Mouse (Mus musculus) G1E (cell line): Measurements from ENCODE around the gene Abcg1. TPM values are rescaled to one million over a fixed set of nuclear protein-coding genes. Genes with fewer than 3 reads are reported as not detected.

Experiments used
- ATAC-seq: 2 replicates; pipeline ENCODE4 v1.8.0; 2016; ENCODE audit warnings: mild to moderate bottlenecking; ENCODE audit not compliant: insufficient number of reproducible peaks, poor library complexity, low FRiP score, severe bottlenecking; ENCODE audit errors: extremely low read depth
- DNase-seq: peaks from one replicate; pipeline ENCODE4 v3.0.0; 2012; ENCODE audit warnings: low spot score
- H3K27me3 ChIP-seq: 2 replicates; pipeline ENCODE4 v1.6.1; 2012; ENCODE audit warnings: mild to moderate bottlenecking, low read length, inconsistent platforms; ENCODE audit not compliant: insufficient read depth
- H3K36me3 ChIP-seq: replicated peaks from 2 replicates; pipeline ENCODE3; 2012; ENCODE audit warnings: mild to moderate bottlenecking, inconsistent platforms
- H3K4me1 ChIP-seq: 2 replicates; pipeline ENCODE4 v1.6.1; 2012; ENCODE audit warnings: low read depth, low read length, inconsistent platforms, mixed read lengths; ENCODE audit not compliant: insufficient read depth
- H3K4me3 ChIP-seq: 2 replicates; pipeline ENCODE4 v1.5.1; 2012; ENCODE audit warnings: low read depth, mild to moderate bottlenecking, inconsistent platforms, low read length, moderate library complexity, mixed read lengths
- H3K9me3 ChIP-seq: replicated peaks from 2 replicates; pipeline ENCODE4 v1.6.1; 2012; ENCODE audit warnings: inconsistent platforms
- CTCF ChIP-seq: IDR thresholded peaks from 2 replicates; pipeline ENCODE4 v1.5.1; 2012; ENCODE audit warnings: low read depth, low read length, inconsistent platforms, mixed read lengths
- GATA1 ChIP-seq: IDR thresholded peaks from 2 replicates; pipeline ENCODE4 v1.6.1; 2012; ENCODE audit warnings: borderline replicate concordance, low read length, inconsistent platforms, mixed read lengths
- GATA2 ChIP-seq: IDR thresholded peaks from 2 replicates; pipeline ENCODE4 v1.6.1; 2012; ENCODE audit warnings: low read depth, low read length, inconsistent platforms, borderline replicate concordance
- POLR2AphosphoS5 ChIP-seq: IDR thresholded peaks from 2 replicates; pipeline ENCODE4 v1.6.1; 2012; ENCODE audit warnings: low read depth, low read length, inconsistent platforms; ENCODE audit not compliant: insufficient replicate concordance
- TAL1 ChIP-seq: conservative IDR thresholded peaks from 2 replicates; pipeline ENCODE4 v1.6.1; 2012; ENCODE audit warnings: low read depth, low read length, inconsistent platforms, mixed read lengths
- polyA plus RNA-seq: library from polyadenylated mRNA; stranded (reverse); fragments of >175 nt; gene quantifications from 2 replicates; pipeline ENCODE4 v1.2.3, GENCODE M21; 2012
- total RNA-seq, 2 experiments: library from RNA; stranded (forward) in 1 of 2; stranded (reverse) in 1 of 2; fragments of 200-1000 nt in 1 of 2; fragments of >200 nt in 1 of 2; fragmentation: Nextera tagmentation in 1 of 2; gene quantifications; 2 replicates each; pipeline ENCODE4 v1.2.3; 2014 to 2017

Abcg1 gene
- total and polyA plus RNA-seq, 3 experiments: 0.05 TPM; not detected in 2

DNA sequence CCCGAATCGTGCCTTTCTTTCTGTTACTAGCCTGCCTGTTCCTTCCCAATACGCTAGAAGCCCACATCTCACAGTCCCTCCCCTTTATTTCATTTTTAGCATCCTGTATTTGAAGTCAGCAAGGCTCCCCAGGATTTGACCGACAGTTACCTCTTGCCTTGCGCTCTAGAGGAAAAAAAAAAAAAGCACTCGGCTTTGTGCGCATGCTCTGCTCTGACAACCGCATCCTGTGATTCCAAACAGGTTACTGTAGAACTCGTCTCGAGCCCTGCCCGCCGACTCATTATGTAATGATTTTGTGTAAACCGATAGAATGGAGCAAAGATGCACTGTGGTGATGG, 1.2 kb downstream of the Abcg1 start:
- no peaks in the 10 kb centered on the region for H3K4me1 ChIP-seq
- no peak overlapping the region for H3K4me3 ChIP-seq
- peaks cover 78% of the 10 kb centered on the region for H3K9me3 ChIP-seq
- TF ChIP-seq GATA2 (no peak), CTCF (no peak), POLR2AphosphoS5 (no peak), GATA1 (no peak), TAL1 (no peak)
- no peaks in the 10 kb centered on the region for H3K36me3 ChIP-seq
- DNase-seq (no peak), ATAC-seq (no peak)
- H3K27me3 ChIP-seq: no peaks in the 10 kb centered on the region

DNA sequence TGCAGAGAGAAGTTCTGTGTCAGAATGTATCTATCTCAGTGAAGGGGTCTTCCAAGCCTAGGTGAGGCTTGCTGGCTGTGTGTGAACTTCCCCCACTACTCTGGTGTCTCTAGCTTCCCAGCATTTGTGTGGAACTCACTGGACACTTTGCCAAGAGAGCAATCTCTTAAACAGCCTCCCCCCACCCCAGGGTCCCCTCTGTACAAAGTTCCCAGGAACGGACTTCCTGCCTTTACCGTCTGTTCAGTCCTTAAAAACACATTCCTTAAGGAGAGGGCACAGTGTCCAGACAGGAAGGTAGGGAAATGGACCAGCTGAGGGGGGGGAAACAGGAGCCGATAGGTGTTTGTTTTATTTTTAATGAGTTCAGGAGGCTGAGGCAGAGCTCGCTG, 2.7 kb downstream of the Abcg1 start:
- no peak overlapping the region for H3K4me3 ChIP-seq
- no peak for ATAC-seq
- no peaks in the 10 kb centered on the region for H3K4me1 ChIP-seq
- H3K27me3 ChIP-seq: no peaks in the 10 kb centered on the region
- DNase-seq: no peak
- H3K36me3 ChIP-seq: no peaks in the 10 kb centered on the region
- TF ChIP-seq GATA2 (no peak), TAL1 (no peak), CTCF (no peak), GATA1 (no peak), POLR2AphosphoS5 (no peak)
- peaks cover 78% of the 10 kb centered on the region for H3K9me3 ChIP-seq

DNA sequence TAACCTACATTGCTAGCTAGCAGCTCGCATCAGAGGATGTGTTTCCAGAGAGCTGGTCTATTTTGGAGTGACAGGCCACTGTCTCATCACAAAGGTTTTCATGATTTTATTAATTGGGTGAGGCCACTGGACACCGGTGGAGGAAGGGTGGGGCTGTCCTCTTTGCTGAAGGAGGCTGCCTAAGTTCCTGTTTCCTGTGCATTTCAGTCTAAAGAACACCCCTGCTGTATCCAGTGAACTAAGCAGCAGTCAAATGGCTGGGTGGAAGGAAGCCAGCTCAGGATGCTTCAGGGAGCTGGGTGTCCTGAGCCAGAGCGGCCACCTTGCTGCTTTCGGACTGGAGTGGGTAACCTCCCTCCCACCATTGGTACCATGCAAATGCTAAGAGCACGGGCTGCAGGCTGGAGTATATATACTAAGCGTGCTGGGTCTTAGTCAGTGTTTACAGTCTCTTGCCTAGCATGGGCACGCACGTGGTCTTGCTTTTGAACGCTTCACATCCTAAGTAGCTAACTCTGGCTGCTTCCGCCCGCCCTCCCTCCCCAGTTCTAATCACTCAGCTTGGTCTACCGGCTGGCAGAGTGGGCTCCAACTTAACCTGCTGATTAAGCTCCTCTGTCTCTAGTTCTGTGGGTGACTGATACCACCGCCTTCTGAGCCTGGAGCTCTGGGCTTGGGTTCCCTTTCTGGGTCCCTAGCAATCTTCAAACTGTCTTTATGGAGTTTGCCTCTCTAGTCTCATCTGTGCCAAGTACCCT, 3.3 kb downstream of the Abcg1 start:
- no peaks in the 10 kb centered on the region for H3K27me3 ChIP-seq
- ATAC-seq (no peak), DNase-seq (no peak)
- no peaks in the 10 kb centered on the region for H3K36me3 ChIP-seq
- H3K9me3 ChIP-seq: peaks cover 78% of the 10 kb centered on the region
- H3K4me3 ChIP-seq: no peak overlapping the region
- TF ChIP-seq POLR2AphosphoS5: no peak
- no peak for TF ChIP-seq TAL1
- TF ChIP-seq GATA2: no peak
- no peak for TF ChIP-seq CTCF
- no peak for TF ChIP-seq GATA1
- H3K4me1 ChIP-seq: no peaks in the 10 kb centered on the region

DNA sequence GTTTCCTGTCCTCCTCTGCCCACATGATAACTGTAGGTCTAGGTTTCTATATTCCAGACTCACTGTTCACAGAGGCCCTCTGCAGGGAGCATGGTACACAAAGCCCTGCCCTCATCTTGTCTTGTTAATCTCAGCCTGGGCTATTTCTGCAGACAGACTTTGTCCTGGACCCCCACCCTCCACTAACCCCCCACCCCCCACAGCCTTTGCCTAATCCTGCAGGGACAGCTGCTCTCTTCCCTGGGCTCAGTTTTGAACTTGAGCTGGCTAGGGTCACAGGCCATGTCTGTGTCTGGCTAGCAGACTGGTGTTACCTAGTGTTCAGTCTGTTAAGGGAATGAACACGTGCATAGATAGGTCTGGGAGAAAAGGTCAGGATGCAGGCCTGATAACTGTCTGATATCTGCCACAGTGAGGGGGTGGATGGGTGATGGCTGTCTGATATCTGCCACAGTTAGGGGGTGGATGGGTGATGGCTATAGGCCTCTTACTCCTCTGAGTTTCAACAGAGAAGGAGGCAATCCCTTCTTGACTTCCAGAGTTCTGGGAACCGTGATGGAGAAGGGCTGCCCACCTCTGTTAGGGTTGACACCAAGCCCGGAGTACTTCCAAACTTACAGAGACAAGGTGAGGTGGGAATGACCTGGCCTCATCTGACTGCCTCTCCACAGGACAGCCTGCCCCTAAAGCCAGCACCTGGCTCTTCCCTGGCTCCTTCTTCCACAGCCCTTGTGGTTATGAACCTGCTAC, 4.0 kb downstream of the Abcg1 start:
- no peaks in the 10 kb centered on the region for H3K27me3 ChIP-seq
- no peaks in the 10 kb centered on the region for H3K4me1 ChIP-seq
- H3K9me3 ChIP-seq: peaks cover 83% of the 10 kb centered on the region
- TF ChIP-seq TAL1: no peak
- H3K36me3 ChIP-seq: no peaks in the 10 kb centered on the region
- ATAC-seq (no peak), DNase-seq (no peak)
- no peak overlapping the region for H3K4me3 ChIP-seq

DNA sequence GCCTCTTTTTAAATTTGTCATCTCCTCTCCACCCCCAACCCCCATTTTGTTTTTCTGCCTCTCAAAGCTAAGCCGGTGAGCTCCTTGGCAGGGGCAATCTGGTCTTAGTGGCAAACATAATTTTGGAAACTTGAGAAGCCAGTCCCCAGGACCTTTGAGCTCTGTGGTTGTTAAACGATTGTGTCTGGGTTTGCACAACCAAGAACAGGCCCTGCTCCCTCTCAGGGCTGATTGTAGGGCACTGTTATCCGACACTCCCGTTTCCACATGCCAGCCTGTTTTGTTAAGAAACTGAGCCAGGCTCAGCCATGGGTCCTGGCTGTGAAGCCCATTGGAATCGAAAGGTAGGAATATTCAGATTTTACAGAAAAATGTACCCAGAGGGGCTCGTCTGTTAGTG, 8.6 kb downstream of the Abcg1 start:
- Histone ChIP-seq H3K9me3 (peaks cover 84% of the 10 kb centered on the region), H3K4me3 (no peak overlapping the region), H3K36me3 (no peaks in the 10 kb centered on the region), H3K4me1 (no peaks in the 10 kb centered on the region), H3K27me3 (no peaks in the 10 kb centered on the region)
- no peak for TF ChIP-seq GATA1
- TF ChIP-seq TAL1: no peak
- TF ChIP-seq CTCF: no peak
- no peak for TF ChIP-seq GATA2
- no peak for TF ChIP-seq POLR2AphosphoS5
- no peak for ATAC-seq
- no peak for DNase-seq

DNA sequence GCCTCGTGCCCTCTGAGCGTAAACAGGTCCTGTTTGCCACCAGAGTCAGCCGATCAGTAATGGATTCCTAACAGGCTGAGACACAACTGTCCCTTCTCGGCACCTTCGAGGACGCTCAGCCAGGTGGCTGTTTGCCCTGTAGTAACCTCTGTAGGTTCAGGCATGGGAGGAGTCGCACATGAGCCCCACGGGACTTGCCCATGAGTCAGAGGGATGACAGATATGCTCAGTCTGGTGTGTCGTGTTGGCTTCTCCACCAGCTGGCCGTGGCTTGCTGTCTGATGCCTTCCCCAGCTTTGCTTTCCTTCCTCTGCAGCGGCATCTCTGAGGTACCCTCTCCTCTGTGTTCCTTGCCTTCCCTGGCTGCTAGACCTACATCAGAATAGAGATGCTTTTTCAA, 9.6 kb downstream of the Abcg1 start:
- Histone ChIP-seq H3K9me3 (peaks cover 84% of the 10 kb centered on the region), H3K4me1 (no peaks in the 10 kb centered on the region), H3K36me3 (no peaks in the 10 kb centered on the region), H3K27me3 (no peaks in the 10 kb centered on the region), H3K4me3 (no peak overlapping the region)
- no peak for DNase-seq
- TF ChIP-seq GATA1: no peak
- ATAC-seq: no peak
